Mouse (Mus musculus) CH12.LX (cell line): ENCODE results near the gene Nrf1. TPM values are rescaled to one million over a fixed set of nuclear protein-coding genes. Genes with fewer than 3 reads are reported as not detected.

Experiments used
- DNase-seq: peaks from one replicate; pipeline ENCODE4 v3.0.0-alpha.2; 2013; ENCODE audit errors: extremely low read depth
- H3K27ac ChIP-seq: 2 replicates; pipeline ENCODE4 v1.5.1; 2012; ENCODE audit warnings: low read depth, mild to moderate bottlenecking, control low read depth, moderate library complexity; ENCODE audit not compliant: insufficient read depth
- H3K27me3 ChIP-seq: replicated peaks from 2 replicates; pipeline ENCODE3; 2012; ENCODE audit warnings: inconsistent platforms
- H3K36me3 ChIP-seq, 2 experiments: replicated peaks in 1 of 2; 2 replicates each; pipeline versions ENCODE3 to v1.6.1; 2012; ENCODE audit warnings: inconsistent platforms in 1 of 2, low read length in 1 of 2, mild to moderate bottlenecking in 1 of 2, mixed read lengths in 1 of 2, moderate library complexity in 1 of 2; ENCODE audit not compliant: control insufficient read depth in 1 of 2, insufficient read depth in 1 of 2
- H3K4me1 ChIP-seq, 2 experiments: 2 replicates each; pipeline ENCODE4 v1.6.1; 2012; ENCODE audit warnings: inconsistent platforms in 1 of 2, moderate library complexity in 1 of 2; ENCODE audit not compliant: insufficient read depth in 2 of 2, control insufficient read depth in 1 of 2
- H3K4me2 ChIP-seq: 2 replicates; pipeline ENCODE4 v1.6.1; 2012; ENCODE audit warnings: low read depth, mild to moderate bottlenecking, control low read depth; ENCODE audit not compliant: poor library complexity, insufficient read depth, severe bottlenecking
- H3K4me3 ChIP-seq, 3 experiments: fragments of 150-350 bp in 1 of 3; sonication (generic) in 1 of 3; replicated peaks in 1 of 3; 2 replicates each; pipeline versions ENCODE3 to v1.5.1; 2011 to 2012; ENCODE audit warnings: low read depth in 2 of 3, low read length in 2 of 3, mild to moderate bottlenecking in 2 of 3, moderate library complexity in 2 of 3, control low read depth in 1 of 3, improper control_type of control experiment in 1 of 3, inconsistent platforms in 1 of 3, mixed read lengths in 1 of 3; ENCODE audit not compliant: poor library complexity in 1 of 3
- H3K79me2 ChIP-seq: replicated peaks from 2 replicates; pipeline ENCODE4 v1.6.1; 2012; ENCODE audit warnings: mild to moderate bottlenecking, moderate library complexity; ENCODE audit not compliant: control insufficient read depth, poor library complexity, insufficient read depth, severe bottlenecking; ENCODE audit errors: extremely low read depth
- H3K9ac ChIP-seq: 2 replicates; pipeline ENCODE4 v1.6.1; 2012; ENCODE audit warnings: low read depth, mild to moderate bottlenecking, control low read depth, moderate library complexity; ENCODE audit not compliant: insufficient read depth
- H3K9me3 ChIP-seq: replicated peaks from 2 replicates; pipeline ENCODE3; 2012; ENCODE audit warnings: low read length, inconsistent platforms, mixed read lengths
- BHLHE40 ChIP-seq: IDR thresholded peaks from 2 replicates; pipeline ENCODE4 v1.6.1; 2011; ENCODE audit warnings: mild to moderate bottlenecking, low read depth, low read length, improper control_type of control experiment
- CHD1 ChIP-seq: IDR thresholded peaks from 2 replicates; pipeline ENCODE4 v1.6.1; 2012; ENCODE audit warnings: low read depth, low read length, improper control_type of control experiment, inconsistent platforms
- CHD2 ChIP-seq: IDR thresholded peaks from 2 replicates; pipeline ENCODE4 v1.6.1; 2011; ENCODE audit warnings: low read length, improper control_type of control experiment
- CTCF ChIP-seq, 2 experiments: IDR thresholded peaks in 1 of 2; conservative IDR thresholded peaks in 1 of 2; 2 replicates each; pipeline ENCODE4 v1.5.1; 2011 to 2012; ENCODE audit warnings: low read depth in 2 of 2, low read length in 2 of 2, improper control_type of control experiment in 1 of 2, inconsistent platforms in 1 of 2, mild to moderate bottlenecking in 1 of 2, moderate library complexity in 1 of 2
- ELF1 ChIP-seq: IDR thresholded peaks from 2 replicates; pipeline ENCODE4 v1.6.1; 2014; ENCODE audit warnings: low read depth, mild to moderate bottlenecking, inconsistent platforms, low read length, improper control_type of control experiment
- ETS1 ChIP-seq: conservative IDR thresholded peaks from 2 replicates; pipeline ENCODE4 v1.6.1; 2012; ENCODE audit warnings: low read depth, mild to moderate bottlenecking, inconsistent platforms, low read length, improper control_type of control experiment, moderate library complexity
- HCFC1 ChIP-seq: IDR thresholded peaks from 2 replicates; pipeline ENCODE4 v1.6.1; 2012; ENCODE audit warnings: low read depth, mild to moderate bottlenecking, inconsistent platforms, low read length, improper control_type of control experiment
- IRF4 ChIP-seq: IDR thresholded peaks from 2 replicates; pipeline ENCODE4 v1.6.1; 2014; ENCODE audit warnings: low read depth, mild to moderate bottlenecking, inconsistent platforms, low read length, improper control_type of control experiment
- JUN ChIP-seq: IDR thresholded peaks from 2 replicates; pipeline ENCODE4 v1.6.1; 2011; ENCODE audit warnings: low read depth, mild to moderate bottlenecking, low read length, improper control_type of control experiment, moderate library complexity; ENCODE audit not compliant: insufficient read depth
- JUND ChIP-seq: conservative IDR thresholded peaks from 2 replicates; pipeline ENCODE4 v1.6.1; 2011; ENCODE audit warnings: low read depth, low read length, improper control_type of control experiment
- KAT2A ChIP-seq: IDR thresholded peaks from 2 replicates; pipeline ENCODE4 v1.6.1; 2012; ENCODE audit warnings: low read length, improper control_type of control experiment, inconsistent platforms; ENCODE audit not compliant: insufficient replicate concordance
- MAFK ChIP-seq: IDR thresholded peaks from 2 replicates; pipeline ENCODE4 v1.6.1; 2011; ENCODE audit warnings: low read length, improper control_type of control experiment; ENCODE audit not compliant: insufficient replicate concordance
- MAX ChIP-seq: IDR thresholded peaks from 2 replicates; pipeline ENCODE4 v1.6.1; 2011; ENCODE audit warnings: low read length, improper control_type of control experiment
- MAZ ChIP-seq: IDR thresholded peaks from 2 replicates; pipeline ENCODE4 v1.6.1; 2012; ENCODE audit warnings: low read depth, mild to moderate bottlenecking, inconsistent platforms, low read length, improper control_type of control experiment, moderate library complexity
- MEF2A ChIP-seq: IDR thresholded peaks from 2 replicates; pipeline ENCODE4 v1.6.1; 2014; ENCODE audit warnings: low read depth, mild to moderate bottlenecking, inconsistent platforms, low read length, improper control_type of control experiment, borderline replicate concordance
- MXI1 ChIP-seq: IDR thresholded peaks from 2 replicates; pipeline ENCODE4 v1.6.1; 2011; ENCODE audit warnings: mild to moderate bottlenecking, low read depth, low read length, improper control_type of control experiment
- NELFE ChIP-seq: IDR thresholded peaks from 2 replicates; pipeline ENCODE4 v1.6.1; 2011; ENCODE audit warnings: low read depth, low read length, improper control_type of control experiment
- NRF1 ChIP-seq: IDR thresholded peaks from 2 replicates; pipeline ENCODE4 v1.6.1; 2014; ENCODE audit warnings: low read depth, mild to moderate bottlenecking, inconsistent platforms, low read length, improper control_type of control experiment, moderate library complexity
- PAX5 ChIP-seq: IDR thresholded peaks from 2 replicates; pipeline ENCODE4 v1.6.1; 2012; ENCODE audit warnings: low read length, inconsistent platforms, mixed read lengths
- POLR2A ChIP-seq: IDR thresholded peaks from 2 replicates; pipeline ENCODE4 v1.6.1; 2011; ENCODE audit warnings: low read depth, mild to moderate bottlenecking, improper control_type of control experiment, low read length
- POLR2AphosphoS2 ChIP-seq: IDR thresholded peaks from 2 replicates; pipeline ENCODE4 v1.6.1; 2011; ENCODE audit warnings: low read depth, low read length, improper control_type of control experiment
- RAD21 ChIP-seq: IDR thresholded peaks from 2 replicates; pipeline ENCODE4 v1.6.1; 2011; ENCODE audit warnings: low read depth, mild to moderate bottlenecking, low read length, improper control_type of control experiment, moderate library complexity
- SMC3 ChIP-seq: IDR thresholded peaks from 2 replicates; pipeline ENCODE4 v1.6.1; 2011; ENCODE audit warnings: low read depth, low read length, improper control_type of control experiment
- TCF12 ChIP-seq: IDR thresholded peaks from 2 replicates; pipeline ENCODE4 v1.6.1; 2014; ENCODE audit warnings: low read depth, mild to moderate bottlenecking, inconsistent platforms, low read length, improper control_type of control experiment
- UBTF ChIP-seq: IDR thresholded peaks from 2 replicates; pipeline ENCODE4 v1.6.1; 2012; ENCODE audit warnings: low read depth, mild to moderate bottlenecking, inconsistent platforms, low read length, improper control_type of control experiment, moderate library complexity
- USF1 ChIP-seq: IDR thresholded peaks from 2 replicates; pipeline ENCODE4 v1.6.1; 2014; ENCODE audit warnings: low read depth, mild to moderate bottlenecking, inconsistent platforms, low read length, improper control_type of control experiment
- ZC3H11A ChIP-seq: IDR thresholded peaks from 2 replicates; pipeline ENCODE4 v1.6.1; 2012; ENCODE audit warnings: low read depth, mild to moderate bottlenecking, inconsistent platforms, low read length, improper control_type of control experiment
- ZKSCAN1 ChIP-seq: IDR thresholded peaks from 2 replicates; pipeline ENCODE4 v1.6.1; 2012; ENCODE audit warnings: low read depth, inconsistent platforms, low read length, improper control_type of control experiment, borderline replicate concordance
- ZMIZ1 ChIP-seq: IDR thresholded peaks from 2 replicates; pipeline ENCODE4 v1.6.1; 2012; ENCODE audit warnings: low read depth, mild to moderate bottlenecking, inconsistent platforms, low read length, improper control_type of control experiment
- dilution Hi-C: fragments of 300-500 bp; cut with MboI; formaldehyde crosslinking; loops from 2 replicates; pipeline ENCODE4 v1.14.3; 2020; ENCODE audit warnings: low sequenced_read_pairs; ENCODE audit not compliant: extremely low pct_unique_long_range_greater_than_20kb, extremely low pct_ligation_motif_present
- in situ Hi-C: fragments of 300-500 bp; cut with MboI; formaldehyde crosslinking; loops from 3 replicates; pipeline ENCODE4 v1.14.3; 2019; ENCODE audit warnings: low sequenced_read_pairs, low pct_ligation_motif_present, low pct_unique_long_range_greater_than_20kb, mixed read lengths
- polyA plus RNA-seq: library from polyadenylated mRNA; unstranded; fragments of >175 nt; gene quantifications from 2 replicates; pipeline ENCODE4 v1.2.1, GENCODE M21; 2012; ENCODE audit warnings: low read depth; ENCODE audit not compliant: insufficient read length
- total RNA-seq, 2 experiments: library from RNA; depleted of rRNA; stranded (reverse); fragments of 300-350 nt in 1 of 2; fragments of >200 nt in 1 of 2; gene quantifications; 2 replicates each; pipeline ENCODE4 v1.2.3; 2012 to 2014

Gene Nrf1
- 51.3 and 58.8 TPM in 2 replicates for total RNA-seq (2012; rRNA removed)
- 62.9 and 74.6 TPM in 2 replicates for total RNA-seq (2014; rRNA removed)
- polyA plus RNA-seq, result 41.3 and 43.6 TPM in 2 replicates

DNA sequence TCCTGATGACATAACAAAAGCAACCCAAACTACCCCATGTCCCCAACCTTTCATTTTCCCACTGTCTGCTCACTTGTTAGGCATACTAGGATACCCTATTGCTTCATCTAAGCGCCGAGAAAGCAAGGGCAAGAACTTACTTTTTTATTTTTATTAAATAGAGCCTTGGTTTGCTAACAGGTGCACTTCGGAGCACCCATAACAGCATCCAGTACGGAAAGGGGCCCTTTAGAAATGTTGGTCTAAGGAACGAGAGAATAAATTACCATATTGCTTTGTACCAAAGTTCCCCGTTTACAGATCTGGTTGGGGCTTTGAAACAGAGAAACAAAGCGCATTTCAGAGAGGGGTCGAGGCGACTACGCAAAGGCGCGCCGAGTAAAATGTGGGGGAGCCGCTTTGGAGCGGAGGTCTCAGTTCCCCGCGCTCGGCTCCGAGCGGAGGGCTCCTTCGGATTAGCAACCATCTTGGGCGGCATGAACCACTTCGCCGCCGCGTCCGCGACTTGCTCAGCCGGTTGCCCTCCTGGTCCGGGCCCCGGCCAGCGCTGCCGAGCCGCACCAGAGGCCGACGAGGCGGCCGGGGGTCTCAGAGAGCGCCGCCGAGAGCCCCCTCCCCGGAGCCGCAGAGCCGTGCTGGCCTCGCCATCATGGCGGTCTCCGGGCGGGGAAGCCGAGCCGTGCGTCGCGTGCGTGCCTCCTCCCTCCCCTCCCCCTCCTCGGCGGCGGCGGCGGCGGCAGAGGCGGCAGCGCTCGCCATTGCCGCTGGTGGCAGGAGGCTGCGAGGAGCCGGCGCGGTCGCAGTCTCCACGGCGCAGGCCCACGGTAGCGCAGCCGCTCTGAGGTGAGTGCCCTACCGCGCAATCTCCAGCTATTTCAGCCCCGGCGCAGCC lies at the start of gene Nrf1:
TSS of gene Nrf1 (plus strand) at position 718 of the 892 bp plus-strand sequence.
- Histone ChIP-seq H3K9ac (peak within 1 kb of the TSS; percentile 99), H3K4me3 (peak within 1 kb of the TSS; percentile 83 to 97 (median 86)), H3K9me3 (no peaks in the 10 kb centered on the region)
- DNase-seq, result peak; percentile 83
- peak; percentile 94 for TF ChIP-seq NELFE
- peak; percentile 91 for TF ChIP-seq NRF1
- no peak for TF ChIP-seq MAFK
- peak in 1 of 2 experiments; percentile 13; a peak in 1 of 4 replicates for TF ChIP-seq CTCF (conservative IDR thresholded peaks at IDR 0.05 in 1 of 2, IDR thresholded peaks at IDR 0.05 in 1 of 2; ENCODE audit: low read depth in 2 of 2, low read length in 2 of 2)
- TF ChIP-seq ELF1, result peak; percentile 41; the same call in 1 of the 2 replicates
- peak; percentile 84 for TF ChIP-seq POLR2AphosphoS2
- TF ChIP-seq MAZ, result peak; percentile 30; the same call in 1 of the 2 replicates
- TF ChIP-seq HCFC1, result peak; percentile 60
- no peak for TF ChIP-seq KAT2A
- no peak for TF ChIP-seq PAX5
- TF ChIP-seq MXI1, result 0 out of 2 replicates have a peak, but pooled peaks have one; percentile 12
- peak; percentile 87 for TF ChIP-seq TCF12
- TF ChIP-seq IRF4, result peak; percentile 6; the same call in 1 of the 2 replicates
- no peak for TF ChIP-seq JUN
- TF ChIP-seq MEF2A, result peak; percentile 55; the same call in 1 of the 2 replicates
- TF ChIP-seq ETS1, result no peak
- TF ChIP-seq CHD1, result peak; percentile 23; the same call in 1 of the 2 replicates
- peak; percentile 64; the same call in 1 of the 2 replicates for TF ChIP-seq MAX
- TF ChIP-seq JUND, result no peak
- no peak for TF ChIP-seq ZC3H11A
- TF ChIP-seq ZKSCAN1, result no peak
- peak; percentile 93 for TF ChIP-seq POLR2A
- peak; percentile 93 for TF ChIP-seq ZMIZ1
- TF ChIP-seq RAD21, result no peak
- TF ChIP-seq SMC3, result no peak
- TF ChIP-seq CHD2, result peak; percentile 68; the same call in 1 of the 2 replicates
- TF ChIP-seq USF1, result no peak
- peak; percentile 80 for TF ChIP-seq BHLHE40
- no peak for TF ChIP-seq UBTF
- TF ChIP-seq, all 38 proteins: peak for 17
- peaks cover 39% of the 10 kb centered on the region for H3K79me2 ChIP-seq
- H3K4me2 ChIP-seq, result peak within 1 kb of the TSS; percentile 79
- in situ Hi-C loops (no loop called here), dilution Hi-C loops (no loop called here)
- H3K36me3 ChIP-seq, result peaks cover 0 to 14% of the 10 kb centered on the region in 2 experiments
- H3K4me1 ChIP-seq, result peaks cover 0 to 25% of the 10 kb centered on the region in 2 experiments; a peak in 2 of 4 replicates
- H3K27me3 ChIP-seq, result no peaks in the 10 kb centered on the region
- peak within 1 kb of the TSS; percentile 93 for H3K27ac ChIP-seq
